Mouse (Mus musculus): Measurements from ENCODE around the gene Mcm7.
"Not testable (repeated sequence)": the region's sequence is repeated elsewhere in the genome, so short reads cannot be mapped to it uniquely, and the experiment has no call there.

The Mcm7 gene

GRCm38 (mm10) chr5:138171695-138172491, at the start of gene Mcm7, which contains the start of gene Ap4m1:
Gene Mcm7 (minus strand): TSS chr5:138172422.
Gene Ap4m1 (plus strand): TSS chr5:138172002.
- DNase-seq (ENCODE audit: low spot score): peak; percentile 99

GRCm38 (mm10) chr5:138219864-138220263, 47.6 kb upstream of the Mcm7 start:
- DNase-seq (ENCODE audit: low spot score): no peak

GRCm38 (mm10) chr5:138216632-138217031, 44.4 kb upstream of the Mcm7 start:
- not testable (repeated sequence) for DNase-seq (ENCODE audit: low spot score)

GRCm38 (mm10) chr5:138207873-138208272, 35.7 kb upstream of the Mcm7 start:
- DNase-seq (ENCODE audit: low spot score): no peak

- DNase-seq (ENCODE audit: low spot score): no peak
Observed at GRCm38 (mm10) chr5:138207253-138207652, 35.0 kb upstream of the Mcm7 start.

GRCm38 (mm10) chr5:138202086-138202485, 29.9 kb upstream of the Mcm7 start:
- DNase-seq (ENCODE audit: low spot score): no peak

- DNase-seq (ENCODE audit: low spot score): no peak
Observed at GRCm38 (mm10) chr5:138199576-138199975, 27.4 kb upstream of the Mcm7 start.

- no peak for DNase-seq (ENCODE audit: low spot score)
Observed at GRCm38 (mm10) chr5:138195463-138195862, 23.2 kb upstream of the Mcm7 start.

GRCm38 (mm10) chr5:138194755-138195345, 22.6 kb upstream of the Mcm7 start:
- DNase-seq (ENCODE audit: low spot score): no peak

GRCm38 (mm10) chr5:138193771-138194727, 21.8 kb upstream of the Mcm7 start, which contains the start of gene Mblac1:
Gene Mblac1 (plus strand): TSS chr5:138194314.
- DNase-seq (ENCODE audit: low spot score): peak; percentile 88

- peak; percentile 85 for DNase-seq (ENCODE audit: low spot score)
Observed at GRCm38 (mm10) chr5:138187661-138188306, 15.6 kb upstream of the Mcm7 start.

- DNase-seq (ENCODE audit: low spot score): peak; percentile 90
Observed at GRCm38 (mm10) chr5:138186950-138187638, 14.9 kb upstream of the Mcm7 start, which contains the start of the genes Taf6 and Cnpy4. Gene Taf6 (minus strand): TSS chr5:138187451. Gene Cnpy4 (plus strand): TSS chr5:138187485.

GRCm38 (mm10) chr5:138173217-138173616, 995 bp upstream of the Mcm7 start:
- no peak for DNase-seq (ENCODE audit: low spot score)

- DNase-seq (ENCODE audit: low spot score): peak; percentile 97
Observed at GRCm38 (mm10) chr5:138170936-138171561, 1.2 kb downstream of the Mcm7 start.

GRCm38 (mm10) chr5:138165594-138165993, 6.6 kb downstream of the Mcm7 start:
- DNase-seq (ENCODE audit: low spot score): no peak

GRCm38 (mm10) chr5:138163610-138164009, 8.6 kb downstream of the Mcm7 start:
- DNase-seq (ENCODE audit: low spot score): no peak

- DNase-seq (ENCODE audit: low spot score): no peak
Observed at GRCm38 (mm10) chr5:138163046-138163445, 9.2 kb downstream of the Mcm7 start.

GRCm38 (mm10) chr5:138160842-138161665, 11.2 kb downstream of the Mcm7 start, which contains the start of gene Cops6:
Gene Cops6 (plus strand): TSS chr5:138161071.
- peak; percentile 95 for DNase-seq (ENCODE audit: low spot score)

- DNase-seq (ENCODE audit: low spot score): no peak
Observed at GRCm38 (mm10) chr5:138160224-138160762, 11.9 kb downstream of the Mcm7 start.

All from lung, postnatal 25 days (tissue).